Mouse (Mus musculus) liver, embryonic 14.5 days (tissue): ENCODE measurements around the gene Atxn2l. TPM values are rescaled to one million over a fixed set of nuclear protein-coding genes. Genes with fewer than 3 reads are reported as not detected.
A peak's percentile ranks its signal among the peaks of the same experiment; 100 is the strongest.

Source experiments
- ATAC-seq: fragments of 200-750 bp; cut with Nextera tagmentation; 2 replicates; pipeline ENCODE4 v1.8.0; 2017; ENCODE audit warnings: moderate number of reproducible peaks, mild to moderate bottlenecking, moderate library complexity; ENCODE audit not compliant: insufficient read depth
- DNase-seq, 3 experiments: peaks; one replicate each; pipeline ENCODE4 v3.0.0-alpha.2; 2012 to 2013; ENCODE audit warnings: low read depth in 3 of 3, low spot score in 3 of 3
- H3K27ac ChIP-seq: fragments of 300-500 bp; sonication (generic); 2 replicates; pipeline ENCODE4 v1.5.1; 2014; ENCODE audit warnings: moderate library complexity, mild to moderate bottlenecking, control low read depth, inconsistent platforms
- H3K27me3 ChIP-seq: fragments of 300-500 bp; sonication (generic); 2 replicates; pipeline ENCODE4 v1.6.1; 2014; ENCODE audit warnings: mild to moderate bottlenecking, low read length, moderate library complexity; ENCODE audit not compliant: control insufficient read depth, insufficient read depth
- H3K36me3 ChIP-seq: fragments of 300-500 bp; sonication (generic); replicated peaks from 2 replicates; pipeline ENCODE4 v1.6.1; 2014; ENCODE audit warnings: low read depth; ENCODE audit not compliant: control insufficient read depth, insufficient read depth
- H3K4me1 ChIP-seq, 2 experiments: fragments of 200-500 bp in 1 of 2; fragments of 300-500 bp in 1 of 2; sonication (generic) in 1 of 2; replicated peaks; 2 replicates each; pipeline ENCODE4 v1.6.1; 2012 to 2014; ENCODE audit warnings: antibody characterized with exemption in 1 of 2, inconsistent platforms in 1 of 2, low read length in 1 of 2; ENCODE audit not compliant: control insufficient read depth in 2 of 2, insufficient read depth in 2 of 2
- H3K4me2 ChIP-seq: fragments of 300-500 bp; sonication (generic); 2 replicates; pipeline ENCODE4 v1.6.1; 2014; ENCODE audit warnings: low read depth, mild to moderate bottlenecking, control low read depth, moderate library complexity
- H3K4me3 ChIP-seq, 2 experiments: fragments of 200-500 bp in 1 of 2; fragments of 300-500 bp in 1 of 2; sonication (generic) in 1 of 2; 2 replicates each; pipeline ENCODE4 v1.5.1; 2012 to 2014; ENCODE audit warnings: low read depth in 2 of 2, low read length in 2 of 2, mild to moderate bottlenecking in 2 of 2, control low read depth in 1 of 2, inconsistent platforms in 1 of 2, moderate library complexity in 1 of 2; ENCODE audit not compliant: insufficient read depth in 1 of 2
- H3K9ac ChIP-seq: fragments of 300-500 bp; sonication (generic); replicated peaks from 2 replicates; pipeline ENCODE4 v1.6.1; 2014; ENCODE audit warnings: mild to moderate bottlenecking, control low read depth, moderate library complexity
- H3K9me3 ChIP-seq: fragments of 300-500 bp; sonication (generic); 2 replicates; pipeline ENCODE4 v1.6.1; 2016; ENCODE audit warnings: low read length, mixed read lengths; ENCODE audit not compliant: control insufficient read depth
- CTCF ChIP-seq: IDR thresholded peaks from 2 replicates; pipeline ENCODE4 v1.5.1; 2016; ENCODE audit warnings: antibody characterized with exemption, low read depth, control low read depth
- EP300 ChIP-seq: IDR thresholded peaks from 2 replicates; pipeline ENCODE4 v1.6.1; 2016; ENCODE audit warnings: antibody characterized with exemption, low read depth
- WGBS: fragments of 180-500 bp; shearing (Covaris S2); extraction: QIAGEN DNeasy Blood & Tissue Kit; methylation state at CpG from one replicate; pipeline ENCODE4 v1.1.7; 2014; ENCODE audit not compliant: insufficient replicate concordance; 5-methylcytosine and 5-hydroxymethylcytosine counted together
- polyA plus RNA-seq, 2 experiments: library from polyadenylated mRNA; depleted of rRNA in 1 of 2; stranded (reverse) in 1 of 2; unstranded in 1 of 2; fragments of >200 nt; fragmentation: Nextera tagmentation in 1 of 2; extraction: Ambion mirVana in 1 of 2; gene quantifications; 2 replicates each; pipeline versions ENCODE4 v1.2.1 to v1.2.3; 2012 to 2014

The Atxn2l gene
- polyA plus RNA-seq, 2 experiments: 17.3 to 42.9 TPM

DNA sequence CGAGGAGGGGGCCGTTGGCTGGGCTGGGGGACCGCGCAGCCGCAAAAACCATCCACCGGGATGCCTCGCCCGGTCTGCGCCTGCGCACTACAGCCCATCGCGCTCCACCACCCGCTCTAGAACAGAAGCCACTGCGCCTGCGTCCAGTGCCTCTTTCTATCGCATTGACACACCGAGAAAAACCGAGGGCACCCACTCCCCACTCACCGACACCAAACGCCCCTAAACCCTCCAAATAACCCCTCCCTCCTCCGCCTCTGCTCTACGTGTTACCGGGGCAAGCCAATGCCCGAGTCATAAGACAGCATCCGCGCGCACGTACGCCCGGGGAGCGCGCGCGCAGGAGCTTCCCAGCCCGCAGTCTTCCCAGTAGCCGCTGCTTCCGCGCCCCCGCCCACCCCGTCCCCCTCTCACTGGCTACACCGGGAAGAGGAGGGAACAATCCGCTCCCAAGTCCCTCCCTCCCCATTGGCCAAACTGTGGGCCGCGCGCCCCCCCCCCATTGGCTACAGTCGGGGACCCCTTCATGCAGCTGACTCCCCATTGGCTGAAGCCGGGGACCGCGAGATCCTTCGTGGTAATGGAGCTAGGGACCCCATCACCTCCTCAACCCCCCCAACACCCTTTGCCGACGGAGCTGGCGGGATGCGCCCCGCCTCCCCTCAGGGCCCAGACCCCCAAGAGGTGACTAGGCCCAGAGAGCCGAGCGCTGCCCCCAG, 1.1 kb downstream of the Atxn2l start:
- Histone ChIP-seq H3K4me2 (peak overlapping the region; percentile 81), H3K27me3 (no peaks in the 10 kb centered on the region), H3K27ac (peak overlapping the region; percentile 95), H3K9me3 (no peaks in the 10 kb centered on the region), H3K36me3 (peaks cover 40% of the 10 kb centered on the region), H3K4me1 (peaks cover 5 to 6% of the 10 kb centered on the region in 2 experiments; a peak in 3 of 4 replicates), H3K9ac (peak overlapping the region; percentile 97), H3K4me3 (peak overlapping the region; percentile 92 to 98)
- under 1% methylated on average over 54 of the region's 57 CpGs for WGBS
- TF ChIP-seq EP300 (peak; percentile 21; the same call in 1 of the 2 replicates), CTCF (0 out of 2 replicates have a peak, but pooled peaks have one; percentile 0)
- peak; percentile 79 for ATAC-seq
- peak; percentile 86 to 90 (median 88) for DNase-seq

DNA sequence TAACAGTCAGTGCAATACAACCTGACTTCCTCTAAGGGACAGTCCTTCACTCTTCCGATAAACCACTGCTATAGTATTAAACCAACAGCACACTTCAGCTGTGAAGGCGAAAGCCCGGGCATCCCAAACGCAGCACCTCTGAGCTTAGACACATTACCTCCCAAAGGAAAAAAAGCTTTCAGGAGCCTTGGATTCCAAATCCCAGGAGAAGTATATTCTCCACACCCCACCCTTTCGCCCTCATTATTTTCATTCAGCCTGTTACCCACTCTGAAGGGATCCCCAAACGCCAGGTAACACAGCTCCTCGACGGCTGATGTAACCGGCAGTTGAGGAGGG, 1.6 kb downstream of the Atxn2l start:
- Histone ChIP-seq H3K27me3 (no peaks in the 10 kb centered on the region), H3K36me3 (peaks cover 45% of the 10 kb centered on the region), H3K4me3 (peak overlapping the region; percentile 92 to 98), H3K9ac (peak overlapping the region; percentile 97), H3K4me1 (peaks cover 5 to 6% of the 10 kb centered on the region in 2 experiments; a peak in 3 of 4 replicates), H3K27ac (peak overlapping the region; percentile 95), H3K9me3 (no peaks in the 10 kb centered on the region), H3K4me2 (peak overlapping the region; percentile 81)
- ATAC-seq (no peak), DNase-seq (no peak)
- WGBS: 2% methylated on average over 9 of the region's 9 CpGs
- no peak for TF ChIP-seq EP300
- TF ChIP-seq CTCF: peak; percentile 21; the same call in 1 of the 2 replicates

DNA sequence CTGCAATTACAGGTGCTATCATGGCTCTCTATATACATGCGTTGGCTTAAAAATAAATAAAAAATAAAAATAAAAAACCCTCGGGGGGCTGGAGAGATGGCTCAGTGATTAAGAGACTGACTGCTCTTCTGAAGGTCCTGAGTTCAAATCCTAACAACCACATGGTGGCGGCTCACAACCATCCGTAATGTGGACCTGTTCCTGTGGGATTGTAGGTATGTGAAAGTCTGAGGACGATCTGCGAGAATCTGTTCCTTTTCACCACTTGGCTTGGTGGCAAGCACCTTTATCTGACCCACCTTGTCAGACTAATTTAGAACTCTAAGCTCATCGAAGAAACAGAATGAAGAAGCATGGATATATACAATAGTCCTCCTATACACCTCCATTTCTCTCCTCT, 3.8 kb downstream of the Atxn2l start:
- no peak overlapping the region for H3K27ac ChIP-seq
- TF ChIP-seq EP300 (no peak), CTCF (no peak)
- no peak overlapping the region for H3K9ac ChIP-seq
- ATAC-seq (no peak), DNase-seq (no peak)
- 82% methylated on average over 7 of the region's 7 CpGs for WGBS
- no peak overlapping the region for H3K4me2 ChIP-seq
- no peaks in the 10 kb centered on the region for H3K9me3 ChIP-seq
- peaks cover 5 to 6% of the 10 kb centered on the region in 2 experiments; a peak in 3 of 4 replicates for H3K4me1 ChIP-seq
- no peak overlapping the region for H3K4me3 ChIP-seq
- peaks cover 68% of the 10 kb centered on the region for H3K36me3 ChIP-seq
- no peaks in the 10 kb centered on the region for H3K27me3 ChIP-seq

DNA sequence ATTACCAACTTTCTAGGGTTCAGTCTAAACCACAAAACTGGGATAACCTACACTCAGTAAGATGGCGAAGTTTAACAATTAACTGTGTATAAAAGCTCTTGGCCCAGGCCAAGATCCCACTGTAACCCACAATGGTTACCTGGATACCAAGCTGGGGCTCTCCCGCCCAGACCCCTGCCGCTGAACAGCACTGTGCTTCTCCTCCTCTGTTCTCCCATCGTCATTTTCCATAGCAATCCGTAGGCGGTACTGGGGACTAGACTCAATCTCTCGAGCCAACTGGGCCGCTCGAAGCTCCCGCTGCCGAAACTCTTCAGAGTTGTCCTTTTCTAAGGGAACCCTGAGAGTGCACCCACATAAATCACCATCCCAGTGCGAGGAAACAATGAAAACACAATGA, 5.3 kb downstream of the Atxn2l start:
- WGBS: 90% methylated on average over 12 of the region's 12 CpGs
- H3K9ac ChIP-seq: no peak overlapping the region
- no peak for ATAC-seq

DNA sequence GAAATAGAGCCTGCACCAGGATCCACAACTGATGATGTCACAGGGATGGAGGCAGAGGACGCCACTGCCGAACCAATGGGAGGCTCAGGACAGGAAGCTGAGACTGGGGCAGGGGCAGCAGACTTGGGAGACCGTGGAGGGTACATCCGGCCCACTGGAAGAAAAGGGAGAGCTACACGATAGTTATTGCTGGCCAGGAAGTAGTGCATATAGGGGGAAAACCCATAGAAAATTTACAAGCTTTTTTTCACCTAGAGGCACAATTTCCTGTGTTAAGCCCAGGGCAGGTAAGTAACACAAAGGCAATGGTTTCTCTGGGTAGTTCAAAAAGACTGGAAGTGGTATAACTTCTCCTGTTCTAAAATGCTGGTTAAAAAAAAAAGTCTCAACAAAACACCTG, 6.8 kb downstream of the Atxn2l start:
- TF ChIP-seq CTCF: no peak
- no peak for TF ChIP-seq EP300
- no peak overlapping the region for H3K27ac ChIP-seq
- H3K9ac ChIP-seq: no peak overlapping the region

More for the DNA sequence above, 5.3 kb downstream of the Atxn2l start:
- Histone ChIP-seq H3K27ac (no peak overlapping the region), H3K27me3 (no peaks in the 10 kb centered on the region), H3K36me3 (peaks cover 82% of the 10 kb centered on the region), H3K4me3 (no peak overlapping the region), H3K4me2 (no peak overlapping the region), H3K4me1 (peaks cover 0 to 5% of the 10 kb centered on the region in 2 experiments; a peak in 3 of 4 replicates), H3K9me3 (no peaks in the 10 kb centered on the region)
- DNase-seq: no peak
- TF ChIP-seq CTCF (no peak), EP300 (no peak)

More for the DNA sequence above, 6.8 kb downstream of the Atxn2l start:
- DNase-seq: no peak
- Histone ChIP-seq H3K36me3 (peaks cover 96% of the 10 kb centered on the region), H3K27me3 (no peaks in the 10 kb centered on the region), H3K4me2 (no peak overlapping the region), H3K9me3 (no peaks in the 10 kb centered on the region), H3K4me3 (no peak overlapping the region), H3K4me1 (peaks cover 0 to 5% of the 10 kb centered on the region in 2 experiments; a peak in 3 of 4 replicates)
- 88% methylated on average over 5 of the region's 5 CpGs for WGBS
- no peak for ATAC-seq
